Mouse (Mus musculus) cortical plate, adult 2 months (tissue): Measurements from ENCODE around the gene Twf1.

Experiments
- CTCF ChIP-seq: fragments of 200-500 bp; IDR thresholded peaks from 2 replicates; pipeline ENCODE4 v1.5.1; 2011; ENCODE audit warnings: mild to moderate bottlenecking, control low read depth, low read length; ENCODE audit not compliant: insufficient read depth; ENCODE audit errors: extremely low read depth
- POLR2A ChIP-seq: fragments of 200-500 bp; IDR thresholded peaks from 2 replicates; pipeline ENCODE4 v1.6.1; 2011; ENCODE audit warnings: mild to moderate bottlenecking, low read length, control low read depth; ENCODE audit not compliant: insufficient read depth; ENCODE audit errors: extremely low read depth

DNA sequence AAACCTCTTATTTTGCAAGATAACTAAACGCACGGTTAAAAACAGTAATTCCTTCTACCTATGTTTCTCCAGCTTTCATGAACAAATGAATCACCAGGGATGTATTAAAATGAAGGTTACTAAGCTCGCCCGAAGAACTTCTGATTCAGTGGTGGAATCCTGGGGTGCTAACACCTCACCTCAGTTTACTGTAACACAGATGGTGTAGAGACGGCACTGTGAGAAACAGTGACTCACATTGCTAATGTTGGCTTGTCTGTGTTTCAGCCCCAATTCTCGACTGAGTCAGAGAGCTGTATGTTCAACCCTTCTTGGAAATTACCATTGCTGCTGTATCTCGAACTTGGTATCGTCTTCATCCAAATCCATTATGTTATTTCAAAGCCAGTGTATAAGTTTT lies 18.1 kb upstream of the Twf1 start:
- TF ChIP-seq CTCF (no peak), POLR2A (no peak)
